Mouse (Mus musculus) layer of hippocampus, adult 2 months (tissue): ENCODE measurements around the gene Cav2. TPM values are rescaled to one million over a fixed set of nuclear protein-coding genes. Genes with fewer than 3 reads are reported as not detected.

Experiments used
- DNase-seq, 2 experiments: peaks; one replicate each; pipeline ENCODE4 v3.0.0; 2022; ENCODE audit warnings: low spot score in 2 of 2
- H3K27ac ChIP-seq: fragments of 200-600 bp; 2 replicates; pipeline ENCODE4 v1.8.1; 2022
- H3K4me3 ChIP-seq: fragments of 200-600 bp; 2 replicates; pipeline ENCODE4 v1.8.1; 2022; ENCODE audit warnings: mild to moderate bottlenecking
- CTCF ChIP-seq: fragments of 200-600 bp; conservative IDR thresholded peaks from 2 replicates; pipeline ENCODE4 v1.8.1; 2022; ENCODE audit warnings: antibody characterized with exemption, mild to moderate bottlenecking, moderate library complexity
- total RNA-seq, 2 experiments: library from RNA; stranded (reverse); gene quantifications; 2 replicates each; pipeline ENCODE4 v1.2.3; 2021

The Cav2 gene
- total RNA-seq, 2 experiments from 2014 or later, result 21.8 to 22.1 TPM

- H3K4me3 ChIP-seq, result peak overlapping the region; percentile 75
- no peak for TF ChIP-seq CTCF
- no peak for DNase-seq
- peak overlapping the region; percentile 86 for H3K27ac ChIP-seq
These were observed 1.2 kb downstream of the Cav2 start for GRCm38 (mm10) chr6:17282159-17282558.

GRCm38 (mm10) chr6:17283834-17284233 lies 2.8 kb downstream of the Cav2 start:
- no peak for DNase-seq
- Histone ChIP-seq H3K4me3 (no peak overlapping the region), H3K27ac (no peak overlapping the region)
- no peak for TF ChIP-seq CTCF

- no peak for DNase-seq
- Histone ChIP-seq H3K27ac (no peak overlapping the region), H3K4me3 (no peak overlapping the region)
- no peak for TF ChIP-seq CTCF
These were observed 5.4 kb downstream of the Cav2 start for GRCm38 (mm10) chr6:17286381-17286780.

- DNase-seq, result no peak
- TF ChIP-seq CTCF, result no peak
- H3K27ac ChIP-seq, result no peak overlapping the region
- H3K4me3 ChIP-seq, result no peak overlapping the region
These were observed 14.1 kb downstream of the Cav2 start for GRCm38 (mm10) chr6:17295116-17295515.

- H3K27ac ChIP-seq, result peak within 1 kb of the TSS; percentile 78
- peak within 1 kb of the TSS; percentile 52 for H3K4me3 ChIP-seq
- DNase-seq, result peak; percentile 17 to 42
- peak; percentile 27 for TF ChIP-seq CTCF
These were observed 25.1 kb downstream of the Cav2 start, which contains the start of gene Cav1 for GRCm38 (mm10) chr6:17305954-17306601. Gene Cav1 (plus strand): TSS chr6:17306335.

- Histone ChIP-seq H3K4me3 (peak overlapping the region; percentile 52), H3K27ac (peak overlapping the region; percentile 78)
- no peak for TF ChIP-seq CTCF
- DNase-seq, result no peak
These were observed 25.8 kb downstream of the Cav2 start for GRCm38 (mm10) chr6:17306602-17307325.

GRCm38 (mm10) chr6:17307461-17308115 lies 26.6 kb downstream of the Cav2 start:
- Histone ChIP-seq H3K4me3 (peak overlapping the region; percentile 47), H3K27ac (peak overlapping the region; percentile 55)
- peak; percentile 21 to 44 for DNase-seq
- TF ChIP-seq CTCF, result peak; percentile 86

- no peak for TF ChIP-seq CTCF
- no peak for DNase-seq
- Histone ChIP-seq H3K4me3 (peak overlapping the region; percentile 4; the same call in 1 of the 2 replicates), H3K27ac (no peak overlapping the region)
These were observed 27.7 kb downstream of the Cav2 start for GRCm38 (mm10) chr6:17308661-17309060.

GRCm38 (mm10) chr6:17309260-17309659 lies 28.3 kb downstream of the Cav2 start:
- DNase-seq, result no peak

GRCm38 (mm10) chr6:17314241-17314640 lies 33.3 kb downstream of the Cav2 start:
- no peak for DNase-seq
- H3K27ac ChIP-seq, result no peak overlapping the region
- H3K4me3 ChIP-seq, result no peak overlapping the region
- TF ChIP-seq CTCF, result no peak

More at GRCm38 (mm10) chr6:17309260-17309659, 28.3 kb downstream of the Cav2 start:
- H3K4me3 ChIP-seq, result no peak overlapping the region
- TF ChIP-seq CTCF, result no peak
- H3K27ac ChIP-seq, result no peak overlapping the region

- Histone ChIP-seq H3K4me3 (no peak overlapping the region), H3K27ac (no peak overlapping the region)
- peak; percentile 33 for TF ChIP-seq CTCF
These were observed 34.0 kb downstream of the Cav2 start for GRCm38 (mm10) chr6:17314659-17315616.

More at GRCm38 (mm10) chr6:17314659-17315616, 34.0 kb downstream of the Cav2 start:
- DNase-seq, result no peak
